Mouse (Mus musculus): ENCODE results near the gene Ssx2ip. TPM values are rescaled to one million over a fixed set of nuclear protein-coding genes. Genes with fewer than 3 reads are reported as not detected.

The Ssx2ip gene
- polyA plus RNA-seq, 1 experiment from 2014 or later = 21.8 TPM

- Histone ChIP-seq H3K36me3 (ENCODE audit: insufficient read depth, low read length) (no peaks in the 10 kb centered on the region), H3K4me2 (replicated peaks; ENCODE audit: low read depth, low read length) (no peak overlapping the region), H3K27me3 (replicated peaks; ENCODE audit: insufficient read depth, low read length) (no peaks in the 10 kb centered on the region), H3K9me3 (ENCODE audit: low read length) (no peaks in the 10 kb centered on the region), H3K4me3 (ENCODE audit: low read depth, low read length) (no peak overlapping the region), H3K9ac (replicated peaks; ENCODE audit: low read depth) (no peak overlapping the region), H3K4me1 (ENCODE audit: insufficient read depth, low read depth, low read length) (no peaks in the 10 kb centered on the region), H3K27ac (ENCODE audit: low read length) (no peak overlapping the region)
- no peak for ATAC-seq
- DNase-seq (ENCODE audit: low spot score) = no peak
- TF ChIP-seq EP300 (IDR thresholded peaks at IDR 0.05) (no peak), CTCF (IDR thresholded peaks at IDR 0.05) (no peak)
- WGBS = 87% methylated on average over 2 of the region's 2 CpGs
Observed at GRCm38 (mm10) chr3:146380874-146381273, 23.6 kb upstream of the Ssx2ip start.

DNA sequence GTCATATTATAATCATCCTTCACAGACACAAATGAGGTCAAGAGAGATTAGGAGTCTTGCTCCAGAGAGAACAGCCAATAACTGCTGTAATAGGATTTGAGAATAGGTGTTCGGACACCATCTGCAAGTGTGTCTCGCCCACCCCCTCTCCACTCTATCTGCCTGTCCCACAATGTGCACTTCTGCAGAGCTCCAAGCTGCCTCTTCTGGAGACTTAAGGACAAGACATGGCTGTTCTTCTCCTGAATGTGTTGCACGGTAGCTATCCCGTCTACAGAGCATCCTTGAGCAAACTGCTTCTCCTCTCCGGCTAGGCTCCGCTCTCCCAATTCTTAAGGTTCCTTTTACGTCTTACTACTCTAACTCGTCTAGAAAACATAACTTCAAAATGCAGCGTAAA, 23.0 kb upstream of the Ssx2ip start:
- no peak for TF ChIP-seq EP300 (IDR thresholded peaks at IDR 0.05)
- TF ChIP-seq CTCF (IDR thresholded peaks at IDR 0.05) = no peak
- ATAC-seq = no peak
- Histone ChIP-seq H3K9ac (replicated peaks; ENCODE audit: low read depth) (no peak overlapping the region), H3K4me3 (ENCODE audit: low read depth, low read length) (no peak overlapping the region), H3K27me3 (replicated peaks; ENCODE audit: insufficient read depth, low read length) (no peaks in the 10 kb centered on the region), H3K27ac (ENCODE audit: low read length) (no peak overlapping the region), H3K36me3 (ENCODE audit: insufficient read depth, low read length) (no peaks in the 10 kb centered on the region), H3K9me3 (ENCODE audit: low read length) (no peaks in the 10 kb centered on the region), H3K4me2 (replicated peaks; ENCODE audit: low read depth, low read length) (no peak overlapping the region), H3K4me1 (ENCODE audit: insufficient read depth, low read depth, low read length) (no peaks in the 10 kb centered on the region)
- 90% methylated on average over 9 of the region's 9 CpGs for WGBS
- no peak for DNase-seq (ENCODE audit: low spot score)

GRCm38 (mm10) chr3:146386800-146387199, 17.6 kb upstream of the Ssx2ip start:
- Histone ChIP-seq H3K4me2 (replicated peaks; ENCODE audit: low read depth, low read length) (no peak overlapping the region), H3K36me3 (ENCODE audit: insufficient read depth, low read length) (no peaks in the 10 kb centered on the region), H3K9ac (replicated peaks; ENCODE audit: low read depth) (no peak overlapping the region), H3K4me1 (ENCODE audit: insufficient read depth, low read depth, low read length) (no peaks in the 10 kb centered on the region), H3K27me3 (replicated peaks; ENCODE audit: insufficient read depth, low read length) (no peaks in the 10 kb centered on the region), H3K9me3 (ENCODE audit: low read length) (no peaks in the 10 kb centered on the region), H3K4me3 (ENCODE audit: low read depth, low read length) (no peak overlapping the region), H3K27ac (ENCODE audit: low read length) (no peak overlapping the region)
- ATAC-seq (no peak), DNase-seq (ENCODE audit: low spot score) (no peak)
- 67% methylated on average over 3 of the region's 3 CpGs for WGBS
- TF ChIP-seq EP300 (IDR thresholded peaks at IDR 0.05) (no peak), CTCF (IDR thresholded peaks at IDR 0.05) (no peak)

DNA sequence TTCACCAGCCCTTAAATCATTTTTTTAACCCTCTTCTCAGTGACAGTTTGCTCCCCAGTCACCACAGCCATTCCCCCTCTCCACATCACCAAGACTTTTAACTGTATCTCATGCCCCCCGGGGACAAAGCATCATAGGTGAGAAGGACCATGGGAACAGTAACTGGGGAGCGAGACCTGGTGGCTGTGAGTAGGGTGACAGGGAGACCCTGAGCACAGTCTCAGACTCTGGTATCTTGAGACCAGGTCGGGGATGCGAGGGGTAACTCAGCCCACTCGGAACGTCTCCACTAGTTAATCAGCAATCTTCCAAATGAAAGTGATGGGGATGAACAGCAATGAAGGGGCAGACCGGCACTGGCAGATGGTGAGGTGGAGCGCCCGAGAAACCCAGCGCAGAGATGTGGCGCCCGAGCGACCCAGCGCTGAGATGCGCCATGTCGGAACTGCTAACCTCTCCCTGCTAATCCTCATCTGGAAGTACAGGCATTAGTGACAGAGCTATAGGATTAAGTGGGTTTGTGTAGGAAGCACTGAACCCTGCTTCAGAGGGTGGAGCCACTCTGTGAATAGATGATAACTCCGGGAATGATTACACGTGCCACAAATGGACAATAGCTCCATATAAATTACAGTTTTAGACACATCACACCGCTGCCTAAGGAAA, 11.7 kb upstream of the Ssx2ip start:
- Histone ChIP-seq H3K4me2 (replicated peaks; ENCODE audit: low read depth, low read length) (no peak overlapping the region), H3K36me3 (ENCODE audit: insufficient read depth, low read length) (no peaks in the 10 kb centered on the region), H3K27me3 (replicated peaks; ENCODE audit: insufficient read depth, low read length) (no peaks in the 10 kb centered on the region), H3K4me1 (ENCODE audit: insufficient read depth, low read depth, low read length) (no peaks in the 10 kb centered on the region), H3K4me3 (ENCODE audit: low read depth, low read length) (no peak overlapping the region), H3K9me3 (ENCODE audit: low read length) (no peaks in the 10 kb centered on the region), H3K27ac (ENCODE audit: low read length) (no peak overlapping the region), H3K9ac (replicated peaks; ENCODE audit: low read depth) (no peak overlapping the region)
- no peak for ATAC-seq
- TF ChIP-seq EP300 (IDR thresholded peaks at IDR 0.05) (no peak), CTCF (IDR thresholded peaks at IDR 0.05) (no peak)
- 75% methylated on average over 19 of the region's 19 CpGs for WGBS
- DNase-seq (ENCODE audit: low spot score) = no peak

DNA sequence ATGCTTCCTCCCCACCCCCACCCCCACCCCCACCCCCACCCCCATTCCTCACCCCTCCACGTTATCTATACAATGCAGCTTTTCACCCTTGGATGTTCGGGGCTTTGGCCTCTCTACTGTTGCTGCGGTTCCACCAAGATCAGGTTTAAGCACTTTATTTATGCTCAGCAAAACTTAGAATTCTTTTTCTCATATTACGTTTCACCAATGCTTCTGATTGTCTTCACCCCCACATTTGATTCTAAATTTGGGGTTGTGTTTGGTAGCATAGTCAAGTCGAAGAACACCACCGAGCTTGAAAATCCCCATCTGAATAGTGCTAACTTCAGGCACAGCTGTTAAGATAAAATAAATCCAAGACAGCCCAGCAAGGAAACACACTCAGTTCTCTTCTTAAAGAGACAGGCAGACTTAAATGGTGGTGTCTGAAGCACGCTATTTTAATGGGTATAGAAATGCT, 10.8 kb upstream of the Ssx2ip start:
- H3K27me3 ChIP-seq (replicated peaks; ENCODE audit: insufficient read depth, low read length) = no peaks in the 10 kb centered on the region
- no peak overlapping the region for H3K4me2 ChIP-seq (replicated peaks; ENCODE audit: low read depth, low read length)
- H3K9me3 ChIP-seq (ENCODE audit: low read length) = no peaks in the 10 kb centered on the region
- no peak overlapping the region for H3K27ac ChIP-seq (ENCODE audit: low read length)
- 13% methylated on average over 7 of the region's 7 CpGs for WGBS
- H3K4me1 ChIP-seq (ENCODE audit: insufficient read depth, low read depth, low read length) = no peaks in the 10 kb centered on the region
- no peak overlapping the region for H3K4me3 ChIP-seq (ENCODE audit: low read depth, low read length)
- H3K36me3 ChIP-seq (ENCODE audit: insufficient read depth, low read length) = no peaks in the 10 kb centered on the region
- no peak overlapping the region for H3K9ac ChIP-seq (replicated peaks; ENCODE audit: low read depth)
- DNase-seq (ENCODE audit: low spot score) (no peak), ATAC-seq (no peak)
- no peak for TF ChIP-seq EP300 (IDR thresholded peaks at IDR 0.05)
- no peak for TF ChIP-seq CTCF (IDR thresholded peaks at IDR 0.05)

DNA sequence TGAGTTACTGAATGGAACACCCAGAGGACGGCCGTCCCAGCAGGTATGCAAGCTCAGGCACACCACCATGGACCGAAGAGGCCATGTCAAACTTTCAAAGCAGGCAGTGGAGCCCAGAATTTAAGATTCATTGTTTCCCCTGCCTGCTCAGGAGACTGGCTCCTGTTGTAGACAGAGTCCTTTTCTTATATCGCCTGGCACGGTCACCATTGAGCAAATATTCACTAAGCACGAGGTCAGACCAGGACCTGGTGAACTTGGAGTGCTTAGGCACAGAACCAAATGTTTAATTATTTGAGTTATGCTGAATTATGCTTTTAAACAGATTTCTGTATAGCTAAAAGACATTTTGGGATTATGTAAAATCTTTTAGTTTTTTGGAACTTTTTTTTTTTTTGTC, 8.2 kb upstream of the Ssx2ip start:
- Histone ChIP-seq H3K27me3 (replicated peaks; ENCODE audit: insufficient read depth, low read length) (no peaks in the 10 kb centered on the region), H3K9me3 (ENCODE audit: low read length) (no peaks in the 10 kb centered on the region), H3K9ac (replicated peaks; ENCODE audit: low read depth) (no peak overlapping the region), H3K27ac (ENCODE audit: low read length) (no peak overlapping the region), H3K36me3 (ENCODE audit: insufficient read depth, low read length) (no peaks in the 10 kb centered on the region), H3K4me1 (ENCODE audit: insufficient read depth, low read depth, low read length) (no peaks in the 10 kb centered on the region), H3K4me3 (ENCODE audit: low read depth, low read length) (no peak overlapping the region), H3K4me2 (replicated peaks; ENCODE audit: low read depth, low read length) (no peak overlapping the region)
- TF ChIP-seq EP300 (IDR thresholded peaks at IDR 0.05) = no peak
- TF ChIP-seq CTCF (IDR thresholded peaks at IDR 0.05) = no peak
- 62% methylated on average over 6 of the region's 6 CpGs for WGBS
- DNase-seq (ENCODE audit: low spot score) = no peak
- no peak for ATAC-seq

DNA sequence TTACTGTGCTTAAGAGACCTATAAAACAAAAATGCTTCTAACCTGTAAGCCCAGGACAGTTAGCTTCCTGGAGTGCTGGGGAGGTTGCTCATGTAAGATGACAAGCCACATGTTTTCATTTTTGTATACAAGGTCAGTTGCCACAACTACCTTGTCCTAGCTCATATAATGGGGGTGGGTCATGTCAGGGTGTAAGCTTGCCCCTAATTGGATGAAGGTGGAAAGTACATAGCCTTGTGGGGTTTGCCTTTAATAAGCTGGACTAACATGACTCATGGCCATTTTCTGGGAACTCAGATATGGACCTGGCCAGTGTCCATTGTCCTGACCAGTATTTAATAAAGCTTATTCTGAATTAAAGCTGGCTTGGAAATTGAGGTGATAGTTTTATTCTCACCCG, 7.5 kb upstream of the Ssx2ip start:
- TF ChIP-seq CTCF (IDR thresholded peaks at IDR 0.05) = no peak
- TF ChIP-seq EP300 (IDR thresholded peaks at IDR 0.05) = no peak
- WGBS = 87% methylated on average over 1 of the region's 1 CpGs

More for the DNA sequence above, 7.5 kb upstream of the Ssx2ip start:
- Histone ChIP-seq H3K4me1 (ENCODE audit: insufficient read depth, low read depth, low read length) (no peaks in the 10 kb centered on the region), H3K27me3 (replicated peaks; ENCODE audit: insufficient read depth, low read length) (no peaks in the 10 kb centered on the region), H3K9ac (replicated peaks; ENCODE audit: low read depth) (no peak overlapping the region), H3K27ac (ENCODE audit: low read length) (no peak overlapping the region), H3K36me3 (ENCODE audit: insufficient read depth, low read length) (no peaks in the 10 kb centered on the region), H3K4me2 (replicated peaks; ENCODE audit: low read depth, low read length) (no peak overlapping the region), H3K4me3 (ENCODE audit: low read depth, low read length) (no peak overlapping the region), H3K9me3 (ENCODE audit: low read length) (no peaks in the 10 kb centered on the region)
- DNase-seq (ENCODE audit: low spot score) (no peak), ATAC-seq (no peak)
